Mouse (Mus musculus) large intestine, adult 2 months (tissue): Measurements from ENCODE around the gene Kcnj9. TPM values are rescaled to one million over a fixed set of nuclear protein-coding genes. Genes with fewer than 3 reads are reported as not detected.

Experiments
- DNase-seq: peaks from one replicate; pipeline ENCODE4 v3.0.0-alpha.2; 2012; ENCODE audit warnings: low read depth, low spot score
- whole genome bisulfite sequencing: fragments of 180-500 bp; shearing (Covaris S2); methylation state at CpG from one replicate; pipeline ENCODE4 v1.1.7; 2018; 5-methylcytosine and 5-hydroxymethylcytosine counted together
- polyA plus RNA-seq: library from polyadenylated mRNA; depleted of rRNA; stranded (reverse); fragments of >200 nt; gene quantifications from 2 replicates; pipeline ENCODE4 v1.2.3, GENCODE M21; 2012; rRNA removed

Kcnj9 gene
- 0.11 and 0.18 TPM in 2 replicates for polyA plus RNA-seq

DNA sequence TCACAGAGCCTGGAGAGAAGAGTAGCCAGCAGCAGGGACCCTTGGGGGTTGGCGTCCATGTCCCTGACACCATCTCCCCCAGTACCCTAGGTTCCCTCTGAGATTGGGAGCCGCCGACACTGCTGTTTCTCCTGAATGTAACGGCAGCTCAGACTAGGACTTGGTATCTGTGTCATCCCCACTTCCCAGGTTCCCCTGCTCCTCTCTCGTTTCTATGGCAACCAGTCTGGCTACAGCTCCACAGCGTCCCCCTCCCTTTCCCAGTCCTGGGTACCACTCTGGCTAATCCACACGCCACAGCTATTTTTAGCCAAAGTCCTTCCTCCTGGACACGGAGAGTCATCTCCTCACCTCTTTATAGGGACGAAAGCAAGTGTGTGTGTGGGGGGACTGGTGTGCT lies at the start of gene Kcnj9:
Gene Kcnj9 (minus strand): TSS at position 188 of the 400 bp plus-strand sequence.
- no peak for DNase-seq
- 33% methylated on average over 9 of the region's 9 CpGs for WGBS

DNA sequence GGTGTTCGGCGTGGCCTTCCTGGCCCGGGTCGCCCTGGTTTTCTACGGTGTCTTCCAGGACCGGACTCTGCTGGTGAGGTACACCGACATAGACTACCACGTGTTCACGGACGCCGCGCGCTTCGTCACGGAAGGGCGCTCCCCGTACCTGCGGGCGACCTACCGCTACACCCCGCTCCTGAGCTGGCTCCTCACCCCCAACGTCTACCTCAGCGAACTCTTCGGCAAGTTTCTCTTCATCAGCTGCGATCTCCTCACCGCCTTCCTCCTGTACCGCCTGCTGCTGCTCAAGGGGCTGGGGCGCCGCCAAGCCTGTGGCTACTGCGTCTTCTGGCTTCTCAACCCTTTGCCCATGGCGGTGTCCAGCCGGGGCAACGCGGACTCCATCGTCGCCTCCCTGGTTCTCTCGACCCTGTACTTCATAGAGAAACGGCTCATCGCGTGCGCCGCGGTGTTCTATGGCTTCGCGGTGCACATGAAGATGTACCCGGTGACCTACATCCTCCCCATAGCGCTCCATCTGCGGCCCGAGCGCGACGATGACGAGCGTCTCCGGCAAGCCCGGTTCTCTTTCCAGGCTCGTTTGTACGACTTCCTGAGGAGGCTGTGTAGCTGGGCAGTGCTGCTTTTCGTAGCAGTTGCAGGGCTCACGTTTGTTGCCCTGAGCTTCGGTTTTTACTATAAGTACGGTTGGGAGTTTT lies 47.8 kb upstream of the Kcnj9 start:
- DNase-seq = no peak
- 1% methylated on average over 62 of the region's 62 CpGs for WGBS

DNA sequence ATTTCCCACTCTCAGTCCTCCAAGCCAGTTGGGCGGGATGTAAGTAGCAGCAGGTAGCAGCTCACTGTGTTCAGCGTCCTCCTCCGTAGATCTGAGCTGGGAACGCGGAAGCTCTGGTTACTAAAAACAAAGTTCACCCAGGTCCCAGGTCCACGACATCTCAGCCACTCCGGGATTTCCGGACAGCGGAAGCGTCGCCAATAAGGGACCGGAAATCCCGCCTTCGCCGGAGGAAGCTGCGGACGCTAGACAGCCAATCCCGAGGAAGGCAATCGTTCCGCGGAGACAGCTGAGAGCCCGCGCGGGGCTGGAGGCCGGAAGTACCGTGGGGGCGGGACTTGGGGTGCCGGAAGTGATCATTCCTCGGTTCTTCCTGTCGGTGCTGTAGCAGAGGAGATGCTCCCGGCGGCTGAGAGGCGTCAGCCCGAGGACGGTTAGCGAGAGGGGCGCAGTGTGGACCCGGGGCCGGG lies 47.1 kb upstream of the Kcnj9 start, which contains the start of gene Pigm:
Gene Pigm (plus strand): TSS at position 349 of the 470 bp plus-strand sequence.
- under 1% methylated on average over 39 of the region's 39 CpGs for WGBS
- peak; percentile 95 for DNase-seq

DNA sequence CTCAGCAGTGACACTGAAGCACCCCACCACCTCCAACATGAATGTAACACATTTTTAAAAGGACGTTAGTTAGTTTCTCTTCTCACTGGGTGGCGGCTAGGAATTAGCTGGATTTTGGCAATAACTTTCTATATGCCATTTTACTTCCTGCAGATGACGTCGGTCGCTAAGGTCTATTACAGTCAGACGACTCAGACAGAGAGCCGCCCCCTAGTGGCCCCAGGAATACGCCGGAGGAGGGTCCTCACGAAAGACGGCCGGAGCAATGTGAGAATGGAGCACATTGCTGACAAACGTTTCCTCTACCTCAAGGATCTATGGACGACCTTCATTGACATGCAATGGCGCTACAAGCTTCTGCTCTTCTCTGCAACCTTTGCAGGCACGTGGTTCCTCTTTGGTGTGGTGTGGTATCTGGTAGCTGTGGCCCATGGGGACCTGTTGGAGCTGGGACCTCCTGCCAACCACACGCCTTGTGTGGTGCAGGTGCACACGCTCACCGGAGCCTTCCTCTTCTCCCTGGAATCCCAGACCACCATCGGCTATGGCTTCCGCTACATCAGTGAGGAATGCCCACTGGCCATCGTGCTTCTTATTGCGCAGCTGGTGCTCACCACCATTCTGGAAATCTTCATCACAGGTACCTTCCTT lies 39.8 kb upstream of the Kcnj9 start:
- 31% methylated on average over 23 of the region's 23 CpGs for WGBS
- no peak for DNase-seq

DNA sequence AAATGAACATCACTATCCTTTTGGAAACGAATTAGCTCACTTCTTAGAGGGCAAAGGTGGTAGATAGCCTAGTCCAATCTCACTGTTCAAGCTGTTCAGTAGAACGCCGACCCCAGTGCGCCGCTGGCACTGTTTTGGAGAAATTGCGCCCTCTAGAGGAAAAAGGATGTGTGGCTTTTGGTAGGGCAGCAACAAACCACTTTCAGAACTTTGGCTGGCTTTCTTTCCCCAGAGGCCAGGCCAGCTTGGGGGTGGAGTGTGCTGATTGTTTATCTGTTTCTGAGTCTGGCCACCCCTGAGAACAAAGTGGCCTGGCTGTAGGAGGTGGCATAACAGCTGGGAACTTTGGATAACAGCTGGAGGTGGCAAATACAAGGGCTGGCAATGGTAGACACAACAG lies 35.6 kb upstream of the Kcnj9 start:
- WGBS = 15% methylated on average over 6 of the region's 6 CpGs
- no peak for DNase-seq

DNA sequence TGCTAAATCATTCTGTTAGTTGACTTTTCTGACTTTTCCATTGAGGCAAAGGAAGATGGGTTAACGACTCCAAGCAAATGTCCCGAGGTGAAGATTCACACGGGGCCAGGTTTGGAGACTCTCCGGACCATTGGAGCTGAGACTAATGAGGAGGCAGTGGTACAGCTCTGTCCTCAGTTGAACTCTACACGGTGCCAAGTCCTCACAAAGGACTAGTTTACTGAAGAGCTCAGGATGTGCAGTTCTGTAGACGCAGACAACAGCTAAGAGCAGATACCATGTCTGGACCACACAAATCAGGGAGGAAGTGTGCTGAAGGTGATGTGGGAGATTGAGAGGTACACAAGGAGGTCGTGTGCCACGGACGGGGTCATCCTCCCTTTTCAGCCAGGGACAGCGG lies 29.2 kb upstream of the Kcnj9 start:
- no peak for DNase-seq
- 75% methylated on average over 10 of the region's 10 CpGs for WGBS

DNA sequence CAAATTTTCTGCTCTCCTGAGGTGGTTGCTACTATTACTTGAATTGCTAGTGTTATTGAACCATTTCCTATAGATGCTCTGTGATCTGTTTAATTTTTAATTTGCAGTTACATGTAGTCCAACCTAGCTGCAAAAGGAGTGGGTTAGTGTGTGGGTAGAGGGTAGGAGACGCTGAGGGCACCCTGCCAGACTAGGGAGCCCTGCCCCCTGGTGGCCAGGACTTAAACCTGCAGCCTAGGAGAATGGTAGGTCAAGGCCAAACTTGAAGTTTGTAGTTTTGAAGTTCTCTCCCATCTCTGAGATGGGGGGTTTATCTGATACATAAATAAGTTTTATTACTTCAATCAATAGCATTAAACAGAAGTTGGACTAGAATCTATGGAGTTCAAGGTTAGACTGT lies 28.4 kb upstream of the Kcnj9 start:
- DNase-seq = no peak
- WGBS = 0% methylated on average over 1 of the region's 1 CpGs

DNA sequence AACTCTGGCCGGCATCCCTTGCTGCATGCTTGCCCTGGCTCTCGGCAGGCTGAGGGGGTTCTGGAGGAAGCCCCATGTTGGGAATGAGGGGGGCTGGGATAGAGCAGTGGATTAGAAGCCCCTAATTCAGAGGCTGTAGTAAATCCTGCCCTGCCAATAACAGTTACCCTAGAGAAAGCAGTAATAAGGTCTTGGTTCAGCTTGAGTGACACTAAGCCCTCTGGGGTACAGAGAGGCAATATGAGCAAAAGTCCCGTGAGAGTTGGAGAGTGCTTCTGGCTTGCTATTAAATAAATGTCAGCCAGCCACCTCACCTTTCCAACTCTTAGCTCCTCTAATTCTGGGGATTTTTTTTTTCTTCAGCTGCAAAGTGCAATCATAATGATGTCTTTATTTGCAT lies 26.2 kb upstream of the Kcnj9 start:
- no peak for DNase-seq

DNA sequence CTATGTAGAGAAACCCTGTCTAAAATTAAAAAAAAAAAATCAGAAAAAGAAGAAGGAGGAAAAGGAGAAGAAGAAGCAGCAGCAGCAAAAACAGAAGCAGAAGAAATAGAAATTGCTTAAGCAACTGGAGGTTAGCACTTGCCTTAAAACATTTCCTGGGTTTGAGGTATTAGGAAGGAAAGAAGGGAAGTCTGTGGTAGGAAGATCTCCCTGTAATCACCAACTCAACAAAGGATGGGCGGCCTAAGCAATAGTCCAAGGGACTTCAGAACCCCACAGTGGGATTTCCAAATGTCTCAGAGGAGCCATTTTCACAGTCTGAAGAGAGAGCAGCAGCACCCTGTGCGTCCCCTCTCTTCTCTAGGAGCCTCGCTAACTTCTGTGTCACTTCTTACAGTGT lies 23.3 kb upstream of the Kcnj9 start:
- 85% methylated on average over 3 of the region's 3 CpGs for WGBS
- no peak for DNase-seq

More for the DNA sequence above, 26.2 kb upstream of the Kcnj9 start:
- 53% methylated on average over 3 of the region's 3 CpGs for WGBS

DNA sequence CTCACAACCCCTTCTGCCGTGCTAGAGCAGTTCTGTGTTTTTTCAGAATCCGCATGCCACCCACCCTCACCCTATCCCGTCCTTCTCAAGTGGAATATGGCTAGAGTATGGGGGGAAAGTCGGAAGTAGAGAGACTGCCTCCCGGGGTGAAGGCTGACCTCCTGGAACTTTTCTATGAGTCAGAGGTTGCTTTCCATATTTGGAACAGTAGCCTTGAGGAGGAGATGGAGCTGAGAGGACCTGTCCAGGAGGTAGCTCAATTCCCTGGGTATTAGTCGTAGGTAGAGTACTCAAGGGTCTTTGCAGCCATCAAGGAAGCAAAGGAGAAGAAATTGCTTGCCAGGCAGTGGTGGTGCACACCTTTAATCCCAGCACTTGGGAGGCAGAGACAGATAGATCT lies 22.9 kb upstream of the Kcnj9 start:
- 61% methylated on average over 6 of the region's 6 CpGs for WGBS
- no peak for DNase-seq

DNA sequence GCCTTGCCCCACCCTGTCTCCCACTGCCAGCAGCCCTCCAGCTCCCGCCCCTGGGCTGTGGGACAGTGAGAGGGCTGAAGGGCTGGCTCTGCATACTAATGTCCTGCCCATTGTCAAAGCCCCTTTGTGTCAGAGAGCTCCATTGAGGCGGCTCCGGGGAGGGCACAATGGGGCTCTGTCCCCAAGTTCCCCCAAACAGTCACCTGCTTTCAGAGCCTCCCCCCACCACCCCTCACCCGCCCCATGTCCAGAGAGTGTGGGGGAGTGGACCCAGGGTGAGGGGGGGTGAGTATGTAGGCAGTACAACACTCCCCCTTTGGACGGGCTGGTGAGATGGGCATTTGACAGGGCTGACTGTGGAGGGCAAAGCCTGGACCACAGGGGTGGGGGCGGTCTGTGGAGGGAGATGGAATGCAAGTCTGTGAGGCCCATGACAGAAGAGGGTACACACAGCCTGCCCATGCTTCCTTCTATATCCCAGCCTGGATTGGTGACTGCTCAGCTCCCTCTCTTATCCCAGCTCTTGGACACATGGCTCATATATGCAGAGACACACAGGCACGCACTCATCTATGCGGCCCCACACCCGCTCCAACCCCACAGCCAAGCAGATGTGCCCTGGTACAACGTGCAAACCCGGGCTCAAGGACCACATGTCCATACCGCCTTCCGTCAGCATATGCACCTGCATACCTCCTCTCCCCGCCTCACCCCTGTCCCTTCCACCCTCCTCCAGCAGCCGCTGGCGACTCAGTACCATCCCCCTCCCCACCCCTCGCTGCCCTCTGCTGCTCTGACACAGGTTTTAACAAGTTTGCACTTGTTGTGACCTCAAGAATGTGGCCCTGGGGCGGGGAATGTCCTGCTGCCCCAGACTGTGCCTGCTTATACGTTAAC lies 21.0 kb upstream of the Kcnj9 start:
- no peak for DNase-seq
- 24% methylated on average over 19 of the region's 19 CpGs for WGBS

DNA sequence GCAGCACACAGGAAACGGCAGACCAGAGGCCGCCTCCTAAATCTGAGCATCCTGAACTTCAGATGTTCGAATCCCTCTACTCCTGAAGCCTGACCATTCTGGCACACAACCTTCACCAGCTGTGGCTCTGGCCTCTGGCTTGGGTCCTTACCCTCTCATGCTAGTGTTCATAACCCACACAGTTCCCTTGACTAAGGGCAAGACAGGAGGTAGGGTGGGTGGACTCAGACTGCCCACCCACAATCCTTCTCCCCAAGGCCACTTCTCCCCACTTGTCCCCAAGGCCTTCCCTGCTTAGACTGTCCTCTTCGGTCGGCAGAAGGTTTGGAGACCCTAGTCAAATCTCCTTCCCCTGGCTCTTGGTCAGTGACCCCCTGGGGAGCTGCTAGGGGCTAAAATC lies 20.4 kb upstream of the Kcnj9 start:
- WGBS = 74% methylated on average over 5 of the region's 5 CpGs
- no peak for DNase-seq

DNA sequence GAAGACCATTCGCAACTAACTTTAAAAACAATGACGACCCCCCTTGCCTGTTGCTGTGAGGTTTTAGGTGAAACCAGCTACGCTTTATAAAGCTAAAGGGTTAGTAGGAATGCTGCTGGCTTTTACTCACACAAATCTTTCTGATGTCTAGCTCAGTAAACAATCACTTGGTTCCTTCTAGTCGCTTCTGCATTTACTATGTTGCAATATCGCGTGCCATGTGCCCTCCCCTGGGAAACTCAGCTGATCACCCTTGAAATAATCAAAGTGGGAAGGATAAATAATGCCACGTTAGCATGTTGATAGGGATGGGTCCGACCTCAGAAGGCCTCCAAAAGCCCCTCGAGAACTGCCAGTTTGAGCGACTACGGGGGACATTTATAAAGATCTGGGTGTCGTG lies 18.3 kb upstream of the Kcnj9 start:
- 81% methylated on average over 12 of the region's 12 CpGs for WGBS

DNA sequence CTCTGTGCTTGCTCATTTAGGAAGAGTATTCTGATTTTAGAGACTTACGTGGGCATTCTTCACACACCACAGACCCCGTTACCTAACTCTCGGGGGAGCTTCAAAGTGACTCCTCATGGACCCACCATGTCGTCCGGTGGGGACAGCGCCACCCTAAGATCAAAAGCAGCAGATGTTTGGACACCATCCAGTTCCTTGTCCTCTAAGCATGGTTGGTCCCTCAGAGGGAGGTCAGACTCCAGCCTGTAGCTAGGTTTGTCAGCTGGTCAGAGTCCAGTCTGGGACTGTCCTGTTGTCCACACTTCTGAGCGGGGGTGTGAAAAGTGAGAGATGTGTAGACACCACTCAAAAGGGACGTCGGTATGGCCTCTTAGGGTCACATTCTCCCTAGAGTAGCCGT lies 17.6 kb upstream of the Kcnj9 start:
- WGBS = 80% methylated on average over 10 of the region's 10 CpGs

More for the DNA sequence above, 18.3 kb upstream of the Kcnj9 start:
- no peak for DNase-seq

DNA sequence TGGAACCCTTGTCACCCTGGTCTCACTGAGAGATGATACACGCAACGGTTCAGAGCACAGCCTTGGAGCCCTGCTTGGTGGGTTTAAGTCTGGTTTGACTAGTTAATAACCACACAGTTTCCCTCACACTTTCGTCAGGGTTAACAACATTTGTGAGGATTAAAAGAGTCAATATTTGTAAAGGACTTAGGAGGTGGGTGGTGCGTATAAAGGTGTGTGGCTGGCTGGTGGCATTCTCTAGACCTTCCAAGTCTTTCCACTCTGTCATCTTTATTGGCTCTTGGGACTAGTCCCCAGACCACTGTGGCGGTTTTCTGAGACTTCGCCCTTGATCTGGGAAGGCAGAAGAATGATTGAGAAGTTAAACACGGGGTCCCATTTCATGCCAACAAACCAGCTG lies 15.7 kb upstream of the Kcnj9 start:
- no peak for DNase-seq
- 29% methylated on average over 7 of the region's 7 CpGs for WGBS

More for the DNA sequence above, 17.6 kb upstream of the Kcnj9 start:
- no peak for DNase-seq

DNA sequence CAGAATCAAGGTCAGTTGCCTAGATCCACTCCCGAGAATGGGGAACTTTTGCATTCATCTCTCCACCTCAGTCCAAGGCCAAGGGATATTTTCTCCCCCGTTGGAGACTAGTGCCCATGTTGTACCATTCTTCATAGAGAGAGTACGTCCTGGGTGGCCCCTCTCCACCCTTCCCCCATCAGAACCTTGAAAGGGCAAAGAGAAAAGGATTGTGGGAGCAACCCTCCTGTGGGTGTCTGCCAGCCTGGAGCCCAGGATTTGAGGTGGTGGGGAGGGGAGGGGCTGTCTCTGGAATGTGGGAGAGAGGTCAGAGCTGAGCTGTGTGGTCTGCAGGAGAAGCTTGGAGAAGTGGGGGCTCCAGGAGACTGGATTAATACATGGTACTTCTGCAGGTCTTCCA lies 14.8 kb upstream of the Kcnj9 start:
- 49% methylated on average over 3 of the region's 3 CpGs for WGBS
- no peak for DNase-seq

DNA sequence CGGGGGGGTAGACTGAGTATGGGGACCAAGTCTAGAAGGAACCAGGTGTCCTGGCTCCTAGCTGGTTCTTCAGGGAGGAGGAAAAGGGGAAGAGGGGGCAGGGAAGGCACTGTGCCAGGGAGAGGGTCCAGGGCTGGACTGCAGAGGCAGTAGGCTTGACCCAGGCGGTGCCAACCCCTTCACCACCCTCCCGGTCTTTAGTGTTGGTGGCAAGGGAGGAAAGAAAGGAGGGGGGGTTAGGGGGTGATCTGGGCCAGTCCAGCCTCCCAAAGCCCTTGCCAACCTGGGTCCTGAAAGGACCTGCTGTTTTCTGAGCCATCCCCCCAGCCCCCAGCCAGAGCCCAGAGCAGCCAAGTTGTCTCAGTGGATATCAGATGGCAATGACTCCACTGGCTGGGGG lies 13.6 kb upstream of the Kcnj9 start:
- WGBS = 87% methylated on average over 3 of the region's 3 CpGs

DNA sequence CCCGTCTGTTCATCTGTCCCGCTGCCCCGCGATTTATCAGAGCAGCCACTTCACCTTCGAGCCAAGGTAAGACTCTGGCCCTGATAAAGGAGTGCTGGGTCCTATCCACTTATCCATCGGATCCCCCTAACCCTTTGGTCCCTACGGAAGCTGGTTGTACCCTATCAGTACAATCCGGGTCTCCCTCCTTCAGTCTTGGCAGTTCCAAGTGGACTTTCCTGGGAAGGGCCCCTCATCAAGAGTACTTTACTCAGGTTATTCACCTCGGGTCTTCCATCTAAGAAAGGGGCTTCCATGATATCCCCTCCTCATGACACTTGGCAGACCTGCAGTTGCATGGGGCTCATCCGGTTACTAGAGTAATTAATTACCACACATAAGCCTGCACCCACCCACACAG lies 12.3 kb upstream of the Kcnj9 start:
- WGBS = 14% methylated on average over 10 of the region's 10 CpGs
- no peak for DNase-seq

More for the DNA sequence above, 13.6 kb upstream of the Kcnj9 start:
- no peak for DNase-seq

DNA sequence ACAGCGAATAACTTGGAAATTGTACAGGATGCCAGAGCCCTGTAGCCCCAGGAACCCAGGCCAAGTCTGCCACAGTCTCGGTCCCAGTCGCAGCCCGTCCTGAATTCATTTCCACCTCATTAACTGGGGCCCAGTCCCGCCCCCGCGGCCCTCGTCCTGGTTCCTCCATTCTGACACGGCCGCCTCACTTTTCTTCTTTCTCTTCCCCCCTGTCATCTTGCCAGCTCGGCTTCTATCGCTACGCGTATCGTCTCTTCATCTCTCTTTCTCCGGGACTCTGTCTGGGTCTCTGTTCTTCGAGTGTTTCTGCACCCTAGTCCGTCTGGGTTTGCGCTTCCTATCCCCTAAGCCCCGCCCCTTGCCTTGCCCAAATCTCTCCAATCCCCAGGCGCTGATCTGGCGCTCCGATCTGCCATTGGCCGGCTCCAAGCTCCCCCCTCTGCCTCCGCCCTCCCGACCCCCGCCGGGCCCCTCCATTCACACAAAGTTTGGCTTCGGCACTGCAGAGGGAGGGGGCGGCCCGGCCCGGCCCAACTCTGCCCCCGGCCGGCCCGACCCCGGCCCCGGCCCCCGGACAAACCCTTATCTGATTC lies 11.7 kb upstream of the Kcnj9 start, which contains the start of gene Kcnj10:
Gene Kcnj10 (plus strand): TSS at position 482 of the 593 bp plus-strand sequence.
- no peak for DNase-seq

More for the DNA sequence above, 11.7 kb upstream of the Kcnj9 start, which contains the start of gene Kcnj10:
- WGBS = 3% methylated on average over 38 of the region's 38 CpGs
